9 mouse cellular contexts compared by ENCODE assay signal in genomic region chr14:47987392-47988075, GRCm38 (mm10).
A peak's percentile ranks its signal among the peaks of the same experiment; 100 is the strongest.
DNase-seq lines count a peak whose midpoint lies in the region; ATAC-seq and TF ChIP-seq lines count a peak whose summit lies in the region.
"Had no signal": no experiment of that assay in that cellular context is flagged by ENCODE, and none has a peak within 500 bp of the region (broad histone marks: within the 10 kb centered on the region; RNA-seq: fewer than 3 reads in every experiment).

No protein-coding gene starts in this region.

- H3K9me3 ChIP-seq in lung, embryonic 15.5 days, result no peaks in the 10 kb centered on the region
- H3K9me3 ChIP-seq in embryonic facial prominence, embryonic 13.5 days, result no peaks in the 10 kb centered on the region
- H3K9me3 ChIP-seq in limb, embryonic 14.5 days (ENCODE audit: control insufficient read depth, low read length), result no peaks in the 10 kb centered on the region

- H3K36me3 ChIP-seq in lung, embryonic 15.5 days, result no peaks in the 10 kb centered on the region
- H3K36me3 ChIP-seq in embryonic facial prominence, embryonic 13.5 days, result no peaks in the 10 kb centered on the region
- no peaks in the 10 kb centered on the region for H3K36me3 ChIP-seq in limb, embryonic 14.5 days (ENCODE audit: control insufficient read depth, insufficient read depth, low read length)

- 0 out of 2 replicates have a peak, but pooled peaks cover 4% of the 10 kb centered on the region for H3K4me1 ChIP-seq in lung, embryonic 15.5 days
- peaks cover 20% of the 10 kb centered on the region for H3K4me1 ChIP-seq in embryonic facial prominence, embryonic 13.5 days
- H3K4me1 ChIP-seq in limb, embryonic 14.5 days (ENCODE audit: control insufficient read depth, insufficient read depth, low read length), result peaks cover 8% of the 10 kb centered on the region; the same call in 1 of the 2 replicates

- DNase-seq in gastrocnemius, adult 2 months, result peak; percentile 50
- DNase-seq in gastrocnemius, postnatal 10 days, result no peak
- no peak for DNase-seq in lung, postnatal 10 days
- peak; percentile 32 for DNase-seq in limb, embryonic 14.5 days (ENCODE audit: low spot score)
- DNase-seq: embryo, embryonic 11 days; kidney, postnatal 36 days had no signal

- H3K4me2 ChIP-seq in lung, embryonic 15.5 days, result no peak overlapping the region
- H3K4me2 ChIP-seq in embryonic facial prominence, embryonic 13.5 days, result 0 out of 2 replicates have a peak overlapping the region, but pooled peaks have one; percentile 20
- H3K4me2 ChIP-seq in limb, embryonic 14.5 days (replicated peaks; ENCODE audit: low read depth, low read length, severe bottlenecking), result no peak overlapping the region

- H3K27me3 ChIP-seq in lung, embryonic 15.5 days, result no peaks in the 10 kb centered on the region
- H3K27me3 ChIP-seq in embryonic facial prominence, embryonic 13.5 days, result no peaks in the 10 kb centered on the region
- H3K27me3 ChIP-seq in limb, embryonic 14.5 days (ENCODE audit: control insufficient read depth, insufficient read depth, low read length), result no peaks in the 10 kb centered on the region

- H3K4me3 ChIP-seq in gastrocnemius, adult 2 months, result no peak overlapping the region
- H3K4me3 ChIP-seq in lung, embryonic 15.5 days, result no peak overlapping the region
- no peak overlapping the region for H3K4me3 ChIP-seq in embryonic facial prominence, embryonic 13.5 days
- H3K4me3 ChIP-seq in limb, embryonic 14.5 days (replicated peaks; ENCODE audit: low read length), result no peak overlapping the region

- WGBS in lung, embryonic 15.5 days, result 57% methylated on average over 7 of the region's 7 CpGs
- WGBS in embryonic facial prominence, embryonic 13.5 days, result 36% methylated on average over 7 of the region's 7 CpGs
- 31% methylated on average over 7 of the region's 7 CpGs for WGBS in limb, embryonic 14.5 days

- no peak for TF ChIP-seq POLR2A in limb, embryonic 14.5 days (IDR thresholded peaks at IDR 0.05; ENCODE audit: borderline replicate concordance, extremely low read depth, insufficient read depth, insufficient read length)

- TF ChIP-seq CTCF in gastrocnemius, adult 2 months (IDR thresholded peaks at IDR 0.05), result peak; percentile 9; the same call in 1 of the 2 replicates

- ATAC-seq in lung, embryonic 15.5 days (ENCODE audit: borderline replicate concordance, extremely low read depth, low FRiP score, low TSS enrichment), result no peak
- no peak for ATAC-seq in embryonic facial prominence, embryonic 13.5 days (ENCODE audit: insufficient number of reproducible peaks, insufficient read depth, low FRiP score, low TSS enrichment, low read depth)
- no peak for ATAC-seq in limb, embryonic 14.5 days (ENCODE audit: low FRiP score, low read depth)
- no peak for ATAC-seq in activated CD4-positive, CD25-positive, alpha-beta regulatory T cell, adult 4 months

- intact Hi-C loops in gastrocnemius, adult 2 months (cut with DNase I), result no loop called here

- peak overlapping the region; percentile 63 for H3K27ac ChIP-seq in gastrocnemius, adult 2 months
- peak overlapping the region; percentile 33; the same call in 1 of the 2 replicates for H3K27ac ChIP-seq in lung, embryonic 15.5 days
- no peak overlapping the region for H3K27ac ChIP-seq in embryonic facial prominence, embryonic 13.5 days
- no peak overlapping the region for H3K27ac ChIP-seq in limb, embryonic 14.5 days (replicated peaks; ENCODE audit: low read depth, low read length)

- no peak overlapping the region for H3K9ac ChIP-seq in lung, embryonic 15.5 days
- H3K9ac ChIP-seq in embryonic facial prominence, embryonic 13.5 days, result no peak overlapping the region
- H3K9ac ChIP-seq in limb, embryonic 14.5 days (ENCODE audit: low read depth, low read length, severe bottlenecking), result no peak overlapping the region

Comparison
In these comparisons a context has a peak if more than half of its experiments do, and no peak if none do; other contexts are left out.
1. DNase-seq: peak in gastrocnemius, adult 2 months (single experiment) and limb, embryonic 14.5 days (single experiment); none in gastrocnemius, postnatal 10 days (single experiment) and lung, postnatal 10 days (single experiment).
2. H3K27ac ChIP-seq: peak in gastrocnemius, adult 2 months (single experiment) and lung, embryonic 15.5 days (single experiment); none in embryonic facial prominence, embryonic 13.5 days (single experiment) and limb, embryonic 14.5 days (single experiment).